Mouse (Mus musculus): ENCODE results near the gene Adamts15. TPM values are rescaled to one million over a fixed set of nuclear protein-coding genes. Genes with fewer than 3 reads are reported as not detected.
A peak's percentile ranks its signal among the peaks of the same experiment; 100 is the strongest.

Adamts15 gene
- polyA plus RNA-seq, 1 experiment from 2014 or later, result 18.1 TPM

GRCm38 (mm10) chr9:30907677-30908295 lies 14.5 kb downstream of the Adamts15 start:
- no peak for ATAC-seq (ENCODE audit: insufficient number of reproducible peaks, low FRiP score)

GRCm38 (mm10) chr9:30906426-30906825 lies 15.8 kb downstream of the Adamts15 start:
- Histone ChIP-seq H3K36me3 (peaks cover 68% of the 10 kb centered on the region), H3K27ac (ENCODE audit: poor library complexity, severe bottlenecking) (no peak overlapping the region), H3K4me2 (no peak overlapping the region), H3K9me3 (replicated peaks) (no peaks in the 10 kb centered on the region), H3K27me3 (replicated peaks) (no peaks in the 10 kb centered on the region), H3K9ac (no peak overlapping the region), H3K4me3 (no peak overlapping the region), H3K4me1 (replicated peaks) (no peaks in the 10 kb centered on the region)
- ATAC-seq (ENCODE audit: insufficient number of reproducible peaks, low FRiP score), result no peak
- 74% methylated on average over 4 of the region's 4 CpGs for WGBS

More at GRCm38 (mm10) chr9:30907677-30908295, 14.5 kb downstream of the Adamts15 start:
- Histone ChIP-seq H3K4me2 (no peak overlapping the region), H3K9me3 (replicated peaks) (no peaks in the 10 kb centered on the region), H3K4me3 (no peak overlapping the region), H3K9ac (no peak overlapping the region), H3K4me1 (replicated peaks) (no peaks in the 10 kb centered on the region), H3K36me3 (peaks cover 54% of the 10 kb centered on the region), H3K27me3 (replicated peaks) (no peaks in the 10 kb centered on the region), H3K27ac (ENCODE audit: poor library complexity, severe bottlenecking) (no peak overlapping the region)
- 52% methylated on average over 5 of the region's 5 CpGs for WGBS

GRCm38 (mm10) chr9:30905861-30906260 lies 16.4 kb downstream of the Adamts15 start:
- Histone ChIP-seq H3K36me3 (peaks cover 68% of the 10 kb centered on the region), H3K9ac (no peak overlapping the region), H3K9me3 (replicated peaks) (no peaks in the 10 kb centered on the region), H3K4me2 (no peak overlapping the region), H3K27me3 (replicated peaks) (no peaks in the 10 kb centered on the region), H3K4me1 (replicated peaks) (no peaks in the 10 kb centered on the region), H3K4me3 (no peak overlapping the region), H3K27ac (ENCODE audit: poor library complexity, severe bottlenecking) (no peak overlapping the region)
- ATAC-seq (ENCODE audit: insufficient number of reproducible peaks, low FRiP score), result no peak
- WGBS, result 83% methylated on average over 10 of the region's 10 CpGs

- H3K27ac ChIP-seq (ENCODE audit: poor library complexity, severe bottlenecking), result no peak overlapping the region
- no peaks in the 10 kb centered on the region for H3K9me3 ChIP-seq (replicated peaks)
- no peak for ATAC-seq (ENCODE audit: insufficient number of reproducible peaks, low FRiP score)
- H3K36me3 ChIP-seq, result peaks cover 64% of the 10 kb centered on the region
- no peak overlapping the region for H3K4me2 ChIP-seq
- no peak overlapping the region for H3K4me3 ChIP-seq
- H3K27me3 ChIP-seq (replicated peaks), result no peaks in the 10 kb centered on the region
- H3K9ac ChIP-seq, result no peak overlapping the region
- no peaks in the 10 kb centered on the region for H3K4me1 ChIP-seq (replicated peaks)
- 87% methylated on average over 5 of the region's 5 CpGs for WGBS
These were observed 19.0 kb downstream of the Adamts15 start for GRCm38 (mm10) chr9:30903266-30903665.

GRCm38 (mm10) chr9:30902641-30903040 lies 19.6 kb downstream of the Adamts15 start:
- Histone ChIP-seq H3K4me2 (no peak overlapping the region), H3K27me3 (replicated peaks) (no peaks in the 10 kb centered on the region), H3K4me1 (replicated peaks) (no peaks in the 10 kb centered on the region), H3K27ac (ENCODE audit: poor library complexity, severe bottlenecking) (no peak overlapping the region), H3K9ac (no peak overlapping the region), H3K36me3 (peaks cover 58% of the 10 kb centered on the region), H3K4me3 (no peak overlapping the region), H3K9me3 (replicated peaks) (no peaks in the 10 kb centered on the region)
- no peak for ATAC-seq (ENCODE audit: insufficient number of reproducible peaks, low FRiP score)
- 90% methylated on average over 7 of the region's 7 CpGs for WGBS

- peaks cover under 1% of the 10 kb centered on the region for H3K4me1 ChIP-seq (replicated peaks)
- 93% methylated on average over 19 of the region's 19 CpGs for WGBS
- no peak overlapping the region for H3K9ac ChIP-seq
- H3K4me2 ChIP-seq, result no peak overlapping the region
- ATAC-seq (ENCODE audit: insufficient number of reproducible peaks, low FRiP score), result no peak
- H3K9me3 ChIP-seq (replicated peaks), result no peaks in the 10 kb centered on the region
- no peaks in the 10 kb centered on the region for H3K27me3 ChIP-seq (replicated peaks)
- peaks cover 57% of the 10 kb centered on the region for H3K36me3 ChIP-seq
- H3K4me3 ChIP-seq, result no peak overlapping the region
- H3K27ac ChIP-seq (ENCODE audit: poor library complexity, severe bottlenecking), result no peak overlapping the region
These were observed 20.1 kb downstream of the Adamts15 start for GRCm38 (mm10) chr9:30902152-30902551.

GRCm38 (mm10) chr9:30897169-30897568 lies 25.1 kb downstream of the Adamts15 start:
- Histone ChIP-seq H3K27ac (ENCODE audit: poor library complexity, severe bottlenecking) (no peak overlapping the region), H3K4me3 (no peak overlapping the region), H3K36me3 (peaks cover 28% of the 10 kb centered on the region), H3K4me2 (no peak overlapping the region), H3K9ac (no peak overlapping the region), H3K27me3 (replicated peaks) (no peaks in the 10 kb centered on the region), H3K9me3 (replicated peaks) (no peaks in the 10 kb centered on the region), H3K4me1 (replicated peaks) (peaks cover 15% of the 10 kb centered on the region)
- WGBS, result 82% methylated on average over 2 of the region's 2 CpGs
- no peak for ATAC-seq (ENCODE audit: insufficient number of reproducible peaks, low FRiP score)

GRCm38 (mm10) chr9:30896752-30897151 lies 25.5 kb downstream of the Adamts15 start:
- H3K27ac ChIP-seq (ENCODE audit: poor library complexity, severe bottlenecking), result peak overlapping the region; percentile 26; the same call in 1 of the 2 replicates
- no peak overlapping the region for H3K4me2 ChIP-seq
- H3K9ac ChIP-seq, result no peak overlapping the region
- H3K4me3 ChIP-seq, result no peak overlapping the region
- H3K36me3 ChIP-seq, result peaks cover 24% of the 10 kb centered on the region
- H3K27me3 ChIP-seq (replicated peaks), result no peaks in the 10 kb centered on the region
- peak; percentile 61 for ATAC-seq (ENCODE audit: insufficient number of reproducible peaks, low FRiP score)
- no peaks in the 10 kb centered on the region for H3K9me3 ChIP-seq (replicated peaks)
- WGBS, result 50% methylated on average over 5 of the region's 5 CpGs
- H3K4me1 ChIP-seq (replicated peaks), result peaks cover 15% of the 10 kb centered on the region

- 72% methylated on average over 3 of the region's 3 CpGs for WGBS
- Histone ChIP-seq H3K27me3 (replicated peaks) (no peaks in the 10 kb centered on the region), H3K36me3 (peaks cover 13% of the 10 kb centered on the region), H3K27ac (ENCODE audit: poor library complexity, severe bottlenecking) (no peak overlapping the region), H3K4me2 (no peak overlapping the region), H3K9me3 (replicated peaks) (no peaks in the 10 kb centered on the region), H3K9ac (no peak overlapping the region), H3K4me3 (no peak overlapping the region), H3K4me1 (replicated peaks) (peaks cover 15% of the 10 kb centered on the region)
- ATAC-seq (ENCODE audit: insufficient number of reproducible peaks, low FRiP score), result no peak
These were observed 26.6 kb downstream of the Adamts15 start for GRCm38 (mm10) chr9:30895618-30896017.

- H3K36me3 ChIP-seq, result no peaks in the 10 kb centered on the region
- H3K27ac ChIP-seq (ENCODE audit: poor library complexity, severe bottlenecking), result no peak overlapping the region
- H3K4me1 ChIP-seq (replicated peaks), result 0 out of 2 replicates have a peak, but pooled peaks cover 3% of the 10 kb centered on the region
- ATAC-seq (ENCODE audit: insufficient number of reproducible peaks, low FRiP score), result no peak
- no peaks in the 10 kb centered on the region for H3K9me3 ChIP-seq (replicated peaks)
- H3K27me3 ChIP-seq (replicated peaks), result no peaks in the 10 kb centered on the region
- 79% methylated on average over 3 of the region's 3 CpGs for WGBS
- no peak overlapping the region for H3K9ac ChIP-seq
- H3K4me3 ChIP-seq, result no peak overlapping the region
- no peak overlapping the region for H3K4me2 ChIP-seq
These were observed 36.0 kb downstream of the Adamts15 start for GRCm38 (mm10) chr9:30886276-30886675.

- no peak for ATAC-seq (ENCODE audit: insufficient number of reproducible peaks, low FRiP score)
- WGBS, result 76% methylated on average over 9 of the region's 9 CpGs
These were observed 41.7 kb downstream of the Adamts15 start for GRCm38 (mm10) chr9:30880553-30880952.

GRCm38 (mm10) chr9:30879947-30880273 lies 42.3 kb downstream of the Adamts15 start:
- no peaks in the 10 kb centered on the region for H3K27me3 ChIP-seq (replicated peaks)
- no peak overlapping the region for H3K27ac ChIP-seq (ENCODE audit: poor library complexity, severe bottlenecking)
- H3K36me3 ChIP-seq, result no peaks in the 10 kb centered on the region
- peaks cover 11% of the 10 kb centered on the region for H3K4me1 ChIP-seq (replicated peaks)
- 57% methylated on average over 2 of the region's 2 CpGs for WGBS
- ATAC-seq (ENCODE audit: insufficient number of reproducible peaks, low FRiP score), result no peak
- H3K9me3 ChIP-seq (replicated peaks), result no peaks in the 10 kb centered on the region
- no peak overlapping the region for H3K4me3 ChIP-seq
- no peak overlapping the region for H3K9ac ChIP-seq
- no peak overlapping the region for H3K4me2 ChIP-seq

More at GRCm38 (mm10) chr9:30880553-30880952, 41.7 kb downstream of the Adamts15 start:
- H3K9me3 ChIP-seq (replicated peaks), result no peaks in the 10 kb centered on the region
- H3K4me1 ChIP-seq (replicated peaks), result peaks cover 14% of the 10 kb centered on the region
- no peak overlapping the region for H3K9ac ChIP-seq
- no peak overlapping the region for H3K4me2 ChIP-seq
- H3K27me3 ChIP-seq (replicated peaks), result no peaks in the 10 kb centered on the region
- no peaks in the 10 kb centered on the region for H3K36me3 ChIP-seq
- no peak overlapping the region for H3K27ac ChIP-seq (ENCODE audit: poor library complexity, severe bottlenecking)
- H3K4me3 ChIP-seq, result no peak overlapping the region

Measured in heart, embryonic 12.5 days (tissue).